Mouse (Mus musculus): ENCODE measurements around the gene Zfp710. TPM values are rescaled to one million over a fixed set of nuclear protein-coding genes. Genes with fewer than 3 reads are reported as not detected.

Zfp710 gene
- total and polyA plus RNA-seq, 3 experiments: 14.8 to 19.1 TPM; not detected in 1

GRCm38 (mm10) chr7:80062083-80062826, 37.6 kb downstream of the Zfp710 start:
- H3K79me2 ChIP-seq (ENCODE audit: control insufficient read depth, insufficient read depth, low read length, poor library complexity): no peaks in the 10 kb centered on the region
- peaks cover 3 to 29% of the 10 kb centered on the region in 2 experiments; a peak in 3 of 4 replicates for H3K4me1 ChIP-seq (ENCODE audit: control insufficient read depth in 1 of 2, insufficient read depth in 2 of 2, low read length in 2 of 2)
- H3K27me3 ChIP-seq (ENCODE audit: control insufficient read depth in 1 of 2, insufficient read depth in 2 of 2, low read length in 2 of 2): no peaks in the 10 kb centered on the region
- no peak overlapping the region for H3K4me3 ChIP-seq (ENCODE audit: control insufficient read depth in 1 of 2, insufficient read depth in 1 of 2, low read depth in 2 of 2, low read length in 2 of 2)
- H3K9ac ChIP-seq (ENCODE audit: control insufficient read depth, low read depth, low read length, poor library complexity, severe bottlenecking): no peak overlapping the region
- H3K9me3 ChIP-seq (replicated peaks; ENCODE audit: insufficient read depth, low read length): no peaks in the 10 kb centered on the region
- no peak overlapping the region for H3K27ac ChIP-seq (ENCODE audit: control insufficient read depth, low read depth, low read length)
- peaks cover 0 to 21% of the 10 kb centered on the region in 2 experiments; a peak in 2 of 4 replicates for H3K36me3 ChIP-seq (ENCODE audit: control insufficient read depth in 1 of 2, insufficient read depth in 2 of 2, low read length in 2 of 2)
- no peak for DNase-seq (ENCODE audit: low read depth, low spot score)
- TF ChIP-seq USF2 (IDR thresholded peaks at IDR 0.05; ENCODE audit: borderline replicate concordance in 1 of 2, insufficient read depth in 1 of 2, low read depth in 1 of 2, low read length in 2 of 2): no peak
- TF ChIP-seq MAX (IDR thresholded peaks at IDR 0.05; ENCODE audit: low read length): no peak
- no peak for TF ChIP-seq SMC3 (IDR thresholded peaks at IDR 0.05; ENCODE audit: low read depth, low read length)
- no peak for TF ChIP-seq UBTF (IDR thresholded peaks at IDR 0.05; ENCODE audit: borderline replicate concordance, insufficient read depth, low read depth, low read length)
- no peak for TF ChIP-seq MYB (IDR thresholded peaks at IDR 0.05; ENCODE audit: low read depth, low read length)

- Histone ChIP-seq H3K4me1 (ENCODE audit: control insufficient read depth in 1 of 2, insufficient read depth in 2 of 2, low read length in 2 of 2) (peaks cover 0 to 21% of the 10 kb centered on the region in 2 experiments; a peak in 2 of 4 replicates), H3K9ac (ENCODE audit: control insufficient read depth, low read depth, low read length, poor library complexity, severe bottlenecking) (no peak overlapping the region), H3K79me2 (ENCODE audit: control insufficient read depth, insufficient read depth, low read length, poor library complexity) (no peaks in the 10 kb centered on the region), H3K36me3 (ENCODE audit: control insufficient read depth in 1 of 2, insufficient read depth in 2 of 2, low read length in 2 of 2) (peaks cover 0 to 16% of the 10 kb centered on the region in 2 experiments; a peak in 2 of 4 replicates), H3K4me3 (ENCODE audit: control insufficient read depth in 1 of 2, insufficient read depth in 1 of 2, low read depth in 2 of 2, low read length in 2 of 2) (no peak overlapping the region), H3K27ac (ENCODE audit: control insufficient read depth, low read depth, low read length) (no peak overlapping the region), H3K9me3 (replicated peaks; ENCODE audit: insufficient read depth, low read length) (no peaks in the 10 kb centered on the region), H3K27me3 (ENCODE audit: control insufficient read depth in 1 of 2, insufficient read depth in 2 of 2, low read length in 2 of 2) (no peaks in the 10 kb centered on the region)
- no peak for DNase-seq (ENCODE audit: low read depth, low spot score)
- TF ChIP-seq JUND (IDR thresholded peaks at IDR 0.05; ENCODE audit: low read depth, low read length) (no peak), NRF1 (IDR thresholded peaks at IDR 0.05; ENCODE audit: insufficient read depth, low read depth, low read length, poor library complexity, severe bottlenecking) (no peak), MYC (IDR thresholded peaks at IDR 0.05; ENCODE audit: low read depth, low read length) (no peak), MAZ (IDR thresholded peaks at IDR 0.05; ENCODE audit: low read depth, low read length) (no peak), TBP (IDR thresholded peaks at IDR 0.05; ENCODE audit: low read depth, low read length) (no peak), ZMIZ1 (IDR thresholded peaks at IDR 0.05; ENCODE audit: low read depth, low read length) (no peak), MXI1 (IDR thresholded peaks at IDR 0.05; ENCODE audit: low read depth, low read length) (no peak), NELFE (IDR thresholded peaks at IDR 0.05; ENCODE audit: low read depth, low read length) (no peak), SMC3 (IDR thresholded peaks at IDR 0.05; ENCODE audit: low read depth, low read length) (no peak), ZC3H11A (IDR thresholded peaks at IDR 0.05; ENCODE audit: low read depth, low read length) (no peak), E2F4 (IDR thresholded peaks at IDR 0.05; ENCODE audit: borderline replicate concordance, low read depth, low read length) (no peak), ZKSCAN1 (IDR thresholded peaks at IDR 0.05; ENCODE audit: low read depth, low read length) (no peak), MYB (IDR thresholded peaks at IDR 0.05; ENCODE audit: low read depth, low read length) (no peak), POLR2AphosphoS2 (IDR thresholded peaks at IDR 0.05; ENCODE audit: low read length) (no peak), HCFC1 (IDR thresholded peaks at IDR 0.05; ENCODE audit: low read depth, low read length) (no peak), BHLHE40 (IDR thresholded peaks at IDR 0.05; ENCODE audit: borderline replicate concordance, low read depth, low read length) (no peak), MAX (IDR thresholded peaks at IDR 0.05; ENCODE audit: low read length) (no peak), RAD21 (IDR thresholded peaks at IDR 0.05; ENCODE audit: low read depth, low read length) (no peak)
These were observed 38.6 kb downstream of the Zfp710 start for GRCm38 (mm10) chr7:80063244-80063643.

Measured in MEL (cell line).